Mouse (Mus musculus): ENCODE results near the gene Adamts2.

The Adamts2 gene

GRCm38 (mm10) chr11:50601641-50602355 is at the start of gene Adamts2:
Gene Adamts2, plus strand, starts transcription at chr11:50602084.
- no peak for DNase-seq (ENCODE audit: low read depth, low spot score)

GRCm38 (mm10) chr11:50557064-50557463 is 44.8 kb upstream of the Adamts2 start:
- no peak for DNase-seq (ENCODE audit: low read depth, low spot score)

GRCm38 (mm10) chr11:50559108-50559507 is 42.8 kb upstream of the Adamts2 start:
- peak; percentile 44 for DNase-seq (ENCODE audit: low read depth, low spot score)

GRCm38 (mm10) chr11:50565466-50566211 is 36.2 kb upstream of the Adamts2 start:
- DNase-seq (ENCODE audit: low read depth, low spot score), result peak; percentile 30

- DNase-seq (ENCODE audit: low read depth, low spot score), result no peak
Measured at GRCm38 (mm10) chr11:50571448-50571847, 30.4 kb upstream of the Adamts2 start.

GRCm38 (mm10) chr11:50576521-50576920 is 25.4 kb upstream of the Adamts2 start:
- DNase-seq (ENCODE audit: low read depth, low spot score), result no peak

GRCm38 (mm10) chr11:50587026-50587425 is 14.9 kb upstream of the Adamts2 start:
- DNase-seq (ENCODE audit: low read depth, low spot score), result peak; percentile 52

GRCm38 (mm10) chr11:50587787-50588186 is 14.1 kb upstream of the Adamts2 start:
- peak; percentile 64 for DNase-seq (ENCODE audit: low read depth, low spot score)

GRCm38 (mm10) chr11:50589060-50589459 is 12.8 kb upstream of the Adamts2 start:
- DNase-seq (ENCODE audit: low read depth, low spot score), result peak; percentile 32

- no peak for DNase-seq (ENCODE audit: low read depth, low spot score)
Measured at GRCm38 (mm10) chr11:50591053-50591452, 10.8 kb upstream of the Adamts2 start.

GRCm38 (mm10) chr11:50592892-50593553 is 8.9 kb upstream of the Adamts2 start:
- no peak for DNase-seq (ENCODE audit: low read depth, low spot score)

- no peak for DNase-seq (ENCODE audit: low read depth, low spot score)
Measured at GRCm38 (mm10) chr11:50596571-50596970, 5.3 kb upstream of the Adamts2 start.

GRCm38 (mm10) chr11:50599156-50599555 is 2.7 kb upstream of the Adamts2 start:
- no peak for DNase-seq (ENCODE audit: low read depth, low spot score)

- no peak for DNase-seq (ENCODE audit: low read depth, low spot score)
Measured at GRCm38 (mm10) chr11:50602356-50603081, 635 bp downstream of the Adamts2 start.

GRCm38 (mm10) chr11:50603082-50603910 is 1.4 kb downstream of the Adamts2 start:
- DNase-seq (ENCODE audit: low read depth, low spot score), result no peak

- DNase-seq (ENCODE audit: low read depth, low spot score), result no peak
Measured at GRCm38 (mm10) chr11:50604371-50604770, 2.5 kb downstream of the Adamts2 start.

- no peak for DNase-seq (ENCODE audit: low read depth, low spot score)
Measured at GRCm38 (mm10) chr11:50611181-50611580, 9.3 kb downstream of the Adamts2 start.

GRCm38 (mm10) chr11:50617015-50617543 is 15.2 kb downstream of the Adamts2 start:
- DNase-seq (ENCODE audit: low read depth, low spot score), result no peak

- no peak for DNase-seq (ENCODE audit: low read depth, low spot score)
Measured at GRCm38 (mm10) chr11:50620926-50621325, 19.0 kb downstream of the Adamts2 start.

- no peak for DNase-seq (ENCODE audit: low read depth, low spot score)
Measured at GRCm38 (mm10) chr11:50621364-50621763, 19.5 kb downstream of the Adamts2 start.

Data from A20 (cell line).